Mouse (Mus musculus) spleen, embryonic (tissue): ENCODE results near the gene Cog8.
"Not testable (repeated sequence)": the region's sequence is repeated elsewhere in the genome, so short reads cannot be mapped to it uniquely, and the experiment has no call there.

Source experiments
- CTCF ChIA-PET: fragments of 350-600 bp; sonication (Branson Sonifier 250); formaldehyde crosslinking; loops from one replicate; lab custom pipeline; 2022; lab: Charles Lee

Gene Cog8

GRCm38 (mm10) chr8:107046976-107047375 lies 9.5 kb downstream of the Cog8 start:
- CTCF ChIA-PET, result interaction anchor here (0.6 to 1.1 kb wide), 2 partner anchors 7 to 12 kb away, joined by 3 read pairs; no protein-coding TSS in a partner anchor

- CTCF ChIA-PET, result interaction anchor here (0.6 kb wide), 1 partner anchor 542 kb away, joined by 9 read pairs; no protein-coding TSS in a partner anchor
Observed at GRCm38 (mm10) chr8:107045478-107045877, 11.0 kb downstream of the Cog8 start.

DNA sequence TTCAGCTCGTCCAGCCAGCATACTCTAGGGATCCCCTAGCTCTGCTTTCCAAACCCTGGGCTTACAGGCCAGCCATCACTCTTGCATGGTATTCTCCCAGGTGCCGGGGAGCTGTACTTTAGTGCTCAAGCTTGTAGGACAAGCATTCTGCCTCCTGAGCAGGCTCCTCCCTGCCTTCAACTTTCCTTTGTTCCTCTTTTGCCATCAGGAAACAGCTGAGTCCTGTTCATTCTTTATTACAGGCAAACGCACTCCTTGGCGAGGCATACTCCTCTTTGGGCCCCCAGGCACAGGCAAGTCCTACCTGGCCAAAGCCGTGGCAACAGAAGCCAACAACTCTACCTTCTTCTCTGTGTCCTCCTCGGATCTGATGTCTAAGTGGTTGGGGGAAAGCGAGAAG lies 15.9 kb downstream of the Cog8 start:
- CTCF ChIA-PET, result no interaction called here

DNA sequence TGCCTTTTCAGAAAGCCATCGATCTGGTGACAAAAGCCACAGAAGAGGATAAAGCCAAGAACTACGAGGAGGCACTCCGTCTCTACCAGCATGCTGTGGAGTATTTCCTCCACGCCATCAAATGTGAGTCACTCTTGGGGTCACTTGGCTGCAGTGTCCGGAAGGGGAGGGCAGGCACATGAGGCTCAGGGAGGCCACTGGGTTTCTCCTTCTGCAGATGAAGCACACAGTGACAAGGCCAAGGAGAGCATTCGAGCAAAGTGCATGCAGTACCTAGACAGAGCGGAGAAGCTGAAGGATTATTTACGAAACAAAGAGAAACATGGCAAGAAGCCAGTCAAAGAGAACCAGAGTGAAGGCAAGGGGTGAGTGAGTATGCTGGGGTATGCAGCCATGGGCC lies 19.9 kb downstream of the Cog8 start:
- CTCF ChIA-PET, result no interaction called here

DNA sequence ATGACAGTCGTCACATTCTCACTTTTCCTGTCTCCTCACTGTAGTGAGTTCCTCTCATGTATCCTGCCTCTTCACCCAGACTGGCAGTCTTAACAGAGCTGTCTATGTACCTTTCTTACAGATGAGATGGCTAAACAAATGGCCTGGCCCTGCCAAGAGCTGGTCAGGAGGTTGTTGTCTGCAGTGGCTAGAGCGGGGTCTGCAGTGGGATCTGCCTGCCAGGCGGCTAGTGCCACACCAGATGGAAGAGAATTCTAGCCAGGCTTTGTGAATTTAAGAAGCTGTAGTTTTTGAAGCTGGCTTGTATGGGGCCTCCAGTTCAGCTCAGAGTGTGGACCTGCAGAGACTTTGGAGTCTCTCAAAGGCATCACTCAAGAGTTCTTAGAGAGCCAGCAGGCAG lies 20.8 kb downstream of the Cog8 start:
- CTCF ChIA-PET, result interaction anchor here (0.7 kb wide), 1 partner anchor 12 kb away, joined by 3 read pairs; no protein-coding TSS in a partner anchor

DNA sequence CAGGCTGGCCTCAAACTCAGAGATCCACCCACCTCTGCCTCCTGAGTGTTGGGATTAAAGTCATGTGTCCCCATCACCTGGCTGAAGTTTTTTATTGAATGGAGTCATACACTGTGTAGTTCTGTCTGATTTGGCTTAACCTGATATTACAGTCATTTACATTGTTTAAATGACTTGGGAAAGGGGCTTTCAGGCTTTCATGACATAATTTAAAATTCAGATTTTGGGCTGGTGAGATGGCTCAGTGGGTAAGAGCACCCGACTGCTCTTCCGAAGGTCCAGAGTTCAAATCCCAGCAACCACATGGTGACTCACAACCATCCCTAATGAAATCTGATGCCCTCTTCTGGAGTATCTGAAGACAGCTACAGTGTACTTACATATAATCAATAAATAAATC lies 22.9 kb downstream of the Cog8 start:
- CTCF ChIA-PET, result not testable (repeated sequence)

- CTCF ChIA-PET, result interaction anchor here (0.6 kb wide), 2 partner anchors 19 to 98 kb away, joined by 4 to 7 read pairs; no protein-coding TSS in a partner anchor
Observed at GRCm38 (mm10) chr8:107031577-107032090, 24.9 kb downstream of the Cog8 start.

DNA sequence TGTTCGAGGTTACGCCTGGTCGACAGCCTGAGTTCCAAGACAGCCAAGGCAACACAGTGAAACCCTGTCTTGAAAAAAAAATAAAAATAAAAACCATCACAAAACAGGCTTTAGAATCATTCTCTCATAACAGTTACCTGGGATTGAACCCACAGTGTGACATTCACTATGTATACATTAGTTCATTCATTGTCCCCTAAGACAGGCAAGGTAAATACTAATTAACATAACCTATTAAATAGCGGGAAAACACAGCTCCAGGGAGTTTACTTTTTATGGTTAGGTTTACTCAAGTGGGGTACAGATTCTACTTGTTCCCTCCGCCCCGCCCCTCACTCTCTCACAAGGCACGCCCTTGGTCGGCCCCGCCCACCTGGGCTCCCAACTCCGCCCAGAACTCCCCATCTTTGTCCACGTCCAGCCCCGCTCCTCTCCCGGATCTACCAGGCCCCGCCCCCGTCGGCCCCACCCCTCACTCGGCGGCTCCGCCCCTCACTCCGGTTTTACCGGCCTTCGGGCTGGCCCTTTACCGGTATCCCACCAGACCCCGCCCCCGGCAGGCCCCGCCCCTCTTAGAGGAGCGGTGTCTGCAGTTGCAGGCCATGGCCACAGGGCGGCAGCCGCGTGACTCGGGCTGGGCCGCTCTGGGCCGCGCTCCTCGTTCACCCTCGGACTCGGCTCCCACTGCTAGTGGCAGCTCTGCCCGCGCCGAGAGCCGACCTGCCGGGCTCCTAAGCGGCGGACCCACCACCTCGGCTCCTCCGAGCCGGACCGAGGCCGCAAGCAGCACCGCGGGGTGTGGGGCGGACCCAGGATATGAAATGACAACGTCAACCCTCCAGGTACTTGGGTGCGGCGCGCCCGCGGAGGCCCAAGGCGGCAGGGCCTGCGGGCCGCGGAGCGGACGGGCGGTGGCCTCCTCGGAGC lies 25.6 kb downstream of the Cog8 start, which contains the start of gene Vps4a:
Gene Vps4a (plus strand): TSS at position 573 of the 927 bp plus-strand sequence.
- CTCF ChIA-PET, result interaction anchor here (0.6 kb wide), 1 partner anchor 19 kb away, joined by 4 read pairs; no protein-coding TSS in a partner anchor

DNA sequence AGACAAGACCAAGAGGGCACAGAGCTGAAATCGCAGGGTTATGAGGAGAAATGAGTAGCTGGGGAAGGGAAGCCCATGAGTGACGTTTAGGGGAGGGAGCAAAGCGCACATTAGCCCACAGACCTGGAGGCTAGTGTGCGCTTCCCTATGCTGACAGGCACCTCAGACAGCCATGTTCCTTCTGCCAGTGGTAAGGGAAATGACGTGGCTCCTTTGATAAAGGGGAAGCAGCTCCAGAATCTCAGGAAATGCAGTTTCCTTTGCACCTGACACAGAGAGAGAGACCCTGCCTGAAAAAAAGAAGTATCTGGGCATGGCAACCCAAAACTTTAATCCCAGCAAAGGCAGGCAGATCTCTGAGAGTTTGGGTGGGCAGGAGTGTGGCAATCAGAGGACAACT lies 26.4 kb downstream of the Cog8 start:
- CTCF ChIA-PET, result no interaction called here

GRCm38 (mm10) chr8:107029310-107029709 lies 27.2 kb downstream of the Cog8 start:
- CTCF ChIA-PET, result no interaction called here

DNA sequence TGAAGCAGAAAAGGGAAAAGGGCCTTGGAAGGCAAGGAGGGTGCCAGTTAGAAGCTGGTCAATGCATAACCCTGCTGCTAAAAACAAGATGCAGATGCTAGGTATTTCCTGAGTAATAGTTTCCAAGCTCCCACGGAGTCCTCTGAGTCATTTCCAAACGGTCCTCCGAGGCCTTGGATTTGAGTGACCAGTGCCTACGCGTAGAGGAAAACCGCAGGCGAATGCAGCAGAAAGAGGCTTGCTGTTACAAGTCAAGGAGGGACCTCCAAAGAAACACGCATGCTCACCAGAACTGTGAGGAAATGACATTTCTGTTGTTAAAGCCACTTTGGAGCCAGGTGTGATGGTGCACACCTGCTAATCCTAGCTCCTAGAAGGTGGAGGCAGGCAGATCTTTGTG lies 33.0 kb downstream of the Cog8 start:
- CTCF ChIA-PET, result no interaction called here

- CTCF ChIA-PET, result no interaction called here
Observed at GRCm38 (mm10) chr8:107014915-107015314, 41.6 kb downstream of the Cog8 start.

- CTCF ChIA-PET, result interaction anchor here (0.6 kb wide), 1 partner anchor 295 kb away, joined by 9 read pairs; no protein-coding TSS in a partner anchor
Observed at GRCm38 (mm10) chr8:107012666-107013065, 43.8 kb downstream of the Cog8 start.

DNA sequence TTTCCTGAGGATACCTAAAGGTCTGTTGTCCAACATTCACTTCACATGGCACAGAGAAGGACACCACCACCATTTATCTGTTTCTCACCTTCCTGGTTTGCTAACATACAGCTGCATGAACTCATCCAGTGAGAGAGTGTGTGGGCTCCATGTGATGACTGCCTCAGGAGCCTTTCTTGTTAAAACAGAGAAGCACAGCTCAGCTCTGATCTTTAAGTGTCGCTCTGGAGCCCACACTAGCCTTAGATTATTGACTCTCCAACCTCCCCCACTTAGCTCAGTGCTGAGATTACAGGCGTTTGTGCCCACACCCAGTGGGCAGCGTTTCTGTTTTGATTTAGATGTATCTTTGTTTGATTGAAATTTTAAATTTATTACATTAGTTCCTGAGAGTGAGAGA lies 48.7 kb downstream of the Cog8 start:
- CTCF ChIA-PET, result no interaction called here

GRCm38 (mm10) chr8:107002532-107002931 lies 54.0 kb downstream of the Cog8 start:
- CTCF ChIA-PET, result interaction anchor here (0.6 to 1.0 kb wide), 4 partner anchors 11 to 329 kb away, joined by 3 to 9 read pairs (median 5); no protein-coding TSS in a partner anchor

- CTCF ChIA-PET, result interaction anchor here (0.9 to 1.2 kb wide), 2 partner anchors 34 to 93 kb away, joined by 5 read pairs; no protein-coding TSS in a partner anchor
Observed at GRCm38 (mm10) chr8:106999068-106999467, 57.4 kb downstream of the Cog8 start.

- CTCF ChIA-PET, result no interaction called here
Observed at GRCm38 (mm10) chr8:106997416-106997815, 59.1 kb downstream of the Cog8 start.

DNA sequence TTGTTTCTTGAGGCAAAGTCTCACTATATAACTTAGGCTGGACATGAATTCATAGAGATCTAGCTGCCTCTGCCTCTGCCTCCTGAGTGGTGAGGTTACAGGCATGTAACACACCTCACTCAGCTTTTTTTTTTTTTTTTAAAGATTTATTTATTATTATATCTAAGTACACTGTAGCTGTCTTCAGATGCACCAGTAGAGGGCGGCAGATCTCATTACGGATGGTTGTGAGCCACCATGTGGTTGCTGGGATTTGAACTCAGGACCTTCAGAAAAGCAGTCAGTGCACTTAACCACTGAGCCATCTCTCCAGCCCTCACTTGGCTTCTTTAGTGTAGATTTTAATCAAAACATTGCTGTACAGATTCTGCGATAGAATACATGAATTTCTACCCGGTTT lies 60.1 kb downstream of the Cog8 start:
- CTCF ChIA-PET, result not testable (repeated sequence)
